Mouse (Mus musculus): ENCODE data around the gene Cstf3. TPM values are rescaled to one million over a fixed set of nuclear protein-coding genes. Genes with fewer than 3 reads are reported as not detected.

Cstf3 gene
- total and polyA plus RNA-seq, 3 experiments: 17.3 to 50.6 (median 50.3) TPM

DNA sequence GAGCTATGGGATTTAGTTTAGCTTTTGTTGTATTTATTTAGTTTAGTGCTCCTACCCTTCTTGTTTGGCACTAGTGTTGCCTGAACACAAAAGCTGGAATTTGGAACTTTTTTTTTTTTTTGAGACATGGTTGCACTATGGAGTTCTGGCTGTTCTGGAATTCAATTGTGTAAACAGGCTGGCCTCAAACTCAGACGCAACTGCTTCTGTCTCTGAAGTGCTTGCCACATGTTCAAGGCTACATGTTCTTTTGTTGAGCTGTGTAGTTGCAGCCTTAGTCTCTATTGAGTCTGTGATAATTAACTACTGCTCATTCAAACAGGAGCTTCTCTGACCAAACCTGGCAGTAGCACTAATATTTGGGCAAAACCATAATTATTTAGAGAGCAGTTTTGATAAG lies 13.1 kb downstream of the Cstf3 start (continued):
- no peak for TF ChIP-seq POLR2AphosphoS2 (IDR thresholded peaks at IDR 0.05; ENCODE audit: low read depth, low read length)

DNA sequence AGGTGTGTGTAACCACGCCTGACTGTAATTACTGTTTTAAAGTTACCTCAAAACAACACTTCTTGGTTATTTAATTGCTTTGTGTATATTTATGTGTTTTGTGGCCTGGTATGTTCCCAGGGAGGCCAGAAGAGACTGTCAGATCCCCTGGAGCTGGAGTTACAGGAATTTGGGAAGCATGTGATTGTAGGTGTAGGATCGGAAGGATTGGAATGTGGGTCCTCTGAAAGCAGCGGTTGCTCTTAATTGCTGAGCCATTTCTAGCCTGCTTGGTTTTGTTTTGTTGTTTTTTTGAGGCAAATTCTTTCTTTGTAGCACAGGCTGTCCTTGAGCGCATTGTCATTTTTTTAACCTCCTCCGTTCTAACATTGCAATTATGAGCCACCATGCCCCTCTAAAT lies 14.4 kb downstream of the Cstf3 start:
- TF ChIP-seq POLR2AphosphoS2 (IDR thresholded peaks at IDR 0.05; ENCODE audit: low read depth, low read length): no peak
- in situ Hi-C loops (cut with MboI; ENCODE audit: low pct_ligation_motif_present, low pct_unique_long_range_greater_than_20kb, low sequenced_read_pairs): no loop called here
- H3K9me3 ChIP-seq (replicated peaks; ENCODE audit: low read length): no peaks in the 10 kb centered on the region
- no peak overlapping the region for H3K27ac ChIP-seq (ENCODE audit: insufficient read depth, low read depth)
- no peak for DNase-seq (ENCODE audit: extremely low read depth)
- H3K36me3 ChIP-seq (replicated peaks in 1 of 2; ENCODE audit: control insufficient read depth in 1 of 2, insufficient read depth in 1 of 2, low read length in 1 of 2): peaks cover 8 to 31% of the 10 kb centered on the region in 2 experiments
- no peaks in the 10 kb centered on the region for H3K27me3 ChIP-seq (replicated peaks)
- peaks cover 58% of the 10 kb centered on the region for H3K79me2 ChIP-seq (replicated peaks; ENCODE audit: control insufficient read depth, extremely low read depth, insufficient read depth, poor library complexity, severe bottlenecking)
- H3K4me1 ChIP-seq (ENCODE audit: control insufficient read depth in 1 of 2, insufficient read depth in 2 of 2): no peaks in the 10 kb centered on the region
- dilution Hi-C loops (cut with MboI; ENCODE audit: extremely low pct_ligation_motif_present, extremely low pct_unique_long_range_greater_than_20kb, low sequenced_read_pairs): no loop called here
- H3K9ac ChIP-seq (ENCODE audit: insufficient read depth, low read depth): no peak overlapping the region
- H3K4me2 ChIP-seq (ENCODE audit: insufficient read depth, low read depth, poor library complexity, severe bottlenecking): no peak overlapping the region
- H3K4me3 ChIP-seq (replicated peaks in 1 of 3; ENCODE audit: low read depth in 2 of 3, low read length in 2 of 3, poor library complexity in 1 of 3): no peak overlapping the region

DNA sequence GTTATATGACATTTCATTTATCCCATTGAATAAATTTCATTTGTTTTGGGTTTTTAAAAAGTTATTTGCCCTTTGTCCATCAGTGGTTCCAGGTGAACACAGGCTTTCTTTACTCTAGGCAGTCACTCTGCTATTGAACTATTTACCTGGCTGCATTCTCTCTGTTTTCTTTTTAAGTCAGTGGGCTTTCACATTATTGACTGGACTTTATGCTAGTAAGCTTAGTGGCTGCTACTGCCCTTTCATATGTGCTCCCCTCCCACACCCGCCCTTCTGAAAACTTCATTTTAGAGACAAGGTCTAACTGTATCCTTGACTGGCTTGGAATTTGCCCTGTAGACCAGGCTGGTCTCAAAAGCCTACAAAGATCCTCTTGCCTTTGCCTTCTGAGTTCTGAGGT lies 15.2 kb downstream of the Cstf3 start:
- dilution Hi-C loops (cut with MboI; ENCODE audit: extremely low pct_ligation_motif_present, extremely low pct_unique_long_range_greater_than_20kb, low sequenced_read_pairs) (no loop called here), in situ Hi-C loops (cut with MboI; ENCODE audit: low pct_ligation_motif_present, low pct_unique_long_range_greater_than_20kb, low sequenced_read_pairs) (no loop called here)
- no peak for TF ChIP-seq SMC3 (IDR thresholded peaks at IDR 0.05; ENCODE audit: low read depth, low read length)
- no peak for TF ChIP-seq MXI1 (IDR thresholded peaks at IDR 0.05; ENCODE audit: low read depth, low read length)
- TF ChIP-seq ETS1 (conservative IDR thresholded peaks at IDR 0.05; ENCODE audit: low read depth, low read length): no peak
- no peak for TF ChIP-seq JUN (IDR thresholded peaks at IDR 0.05; ENCODE audit: insufficient read depth, low read depth, low read length)
- TF ChIP-seq CTCF (conservative IDR thresholded peaks at IDR 0.05 in 1 of 2, IDR thresholded peaks at IDR 0.05 in 1 of 2; ENCODE audit: low read depth in 2 of 2, low read length in 2 of 2): no peak
- no peak for TF ChIP-seq HCFC1 (IDR thresholded peaks at IDR 0.05; ENCODE audit: low read depth, low read length)
- TF ChIP-seq ZNF384 (IDR thresholded peaks at IDR 0.05; ENCODE audit: low read depth, low read length): no peak
- no peak for TF ChIP-seq ZKSCAN1 (IDR thresholded peaks at IDR 0.05; ENCODE audit: borderline replicate concordance, low read depth, low read length)
- TF ChIP-seq JUND (conservative IDR thresholded peaks at IDR 0.05; ENCODE audit: low read depth, low read length): no peak
- TF ChIP-seq USF1 (IDR thresholded peaks at IDR 0.05; ENCODE audit: low read depth, low read length): no peak
- no peak for TF ChIP-seq NELFE (IDR thresholded peaks at IDR 0.05; ENCODE audit: low read depth, low read length)
- TF ChIP-seq CHD2 (IDR thresholded peaks at IDR 0.05; ENCODE audit: low read length): no peak
- no peaks in the 10 kb centered on the region for H3K27me3 ChIP-seq (replicated peaks)
- H3K9me3 ChIP-seq (replicated peaks; ENCODE audit: low read length): no peaks in the 10 kb centered on the region
- H3K4me3 ChIP-seq (replicated peaks in 1 of 3; ENCODE audit: low read depth in 2 of 3, low read length in 2 of 3, poor library complexity in 1 of 3): no peak overlapping the region
- peaks cover 13 to 34% of the 10 kb centered on the region in 2 experiments for H3K36me3 ChIP-seq (replicated peaks in 1 of 2; ENCODE audit: control insufficient read depth in 1 of 2, insufficient read depth in 1 of 2, low read length in 1 of 2)
- no peak overlapping the region for H3K9ac ChIP-seq (ENCODE audit: insufficient read depth, low read depth)
- no peaks in the 10 kb centered on the region for H3K4me1 ChIP-seq (ENCODE audit: control insufficient read depth in 1 of 2, insufficient read depth in 2 of 2)
- no peak overlapping the region for H3K4me2 ChIP-seq (ENCODE audit: insufficient read depth, low read depth, poor library complexity, severe bottlenecking)
- peaks cover 54% of the 10 kb centered on the region for H3K79me2 ChIP-seq (replicated peaks; ENCODE audit: control insufficient read depth, extremely low read depth, insufficient read depth, poor library complexity, severe bottlenecking)
- no peak overlapping the region for H3K27ac ChIP-seq (ENCODE audit: insufficient read depth, low read depth)
- no peak for DNase-seq (ENCODE audit: extremely low read depth)
